Mouse (Mus musculus) liver, embryonic 14.5 days (tissue): ENCODE data around the gene Agk.

Experiments
- CTCF ChIP-seq: IDR thresholded peaks from 2 replicates; pipeline ENCODE4 v1.5.1; 2016; ENCODE audit warnings: antibody characterized with exemption, low read depth, control low read depth
- EP300 ChIP-seq: IDR thresholded peaks from 2 replicates; pipeline ENCODE4 v1.6.1; 2016; ENCODE audit warnings: antibody characterized with exemption, low read depth

DNA sequence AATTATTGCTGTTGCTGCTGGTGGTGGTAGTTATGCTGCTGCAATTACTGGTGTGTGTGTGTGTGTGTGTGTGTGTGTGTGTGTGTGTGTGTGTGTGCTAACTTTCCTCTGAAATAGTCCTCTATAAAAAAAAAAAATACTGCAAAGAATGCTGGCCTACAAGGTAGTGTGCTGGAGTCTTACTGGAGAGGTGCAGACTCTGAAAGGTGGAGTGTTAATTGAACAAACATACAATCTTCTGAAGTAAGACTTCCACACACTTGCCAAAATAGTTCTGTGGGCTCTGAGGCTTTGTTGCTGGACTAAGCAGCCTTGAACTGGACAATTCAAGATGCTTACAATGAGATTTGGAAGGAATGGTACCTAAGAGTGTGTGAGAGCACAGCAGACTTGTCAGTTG is 20.0 kb upstream of the Agk start:
- no peak for TF ChIP-seq CTCF
- no peak for TF ChIP-seq EP300
